Mouse (Mus musculus): ENCODE measurements at regions not wholly inside any gene's neighbourhood (a gene's known extent, or its start where the extent isn't known, plus 50 kb on each side); places are given as distances from the start of the nearest gene placed in this dataset.

DNA sequence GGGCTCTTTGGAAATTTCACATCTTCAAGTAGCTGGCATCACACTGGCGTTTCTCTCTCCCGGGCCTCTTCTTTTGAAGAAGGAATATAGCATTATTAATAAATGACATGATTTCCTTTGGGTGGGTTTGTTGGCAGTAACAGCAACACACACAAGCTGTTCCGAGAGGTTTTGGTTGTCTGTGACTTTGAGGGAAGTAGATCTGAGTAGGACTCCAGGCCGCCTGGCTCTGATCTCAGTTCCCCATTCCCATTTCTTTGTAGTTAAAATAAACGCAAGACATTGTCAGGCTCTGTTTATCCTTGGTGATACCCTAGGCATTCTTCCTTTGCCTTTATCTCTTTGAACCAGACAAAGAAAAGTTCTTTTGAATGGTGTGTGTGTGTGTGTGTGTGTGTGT lies 83.3 kb upstream of the Gm9887 start:
- Histone ChIP-seq H3K9ac (replicated peaks; ENCODE audit: low read depth, low read length) (no peak overlapping the region), H3K9me3 (ENCODE audit: control insufficient read depth, low read depth, low read length) (no peaks in the 10 kb centered on the region), H3K4me3 (ENCODE audit: low read depth, low read length) (no peak overlapping the region), H3K4me1 (ENCODE audit: control insufficient read depth, insufficient read depth, low read length) (peaks cover 16% of the 10 kb centered on the region), H3K36me3 (ENCODE audit: control insufficient read depth, insufficient read depth, low read length) (no peaks in the 10 kb centered on the region), H3K4me2 (replicated peaks; ENCODE audit: low read depth, low read length) (no peak overlapping the region), H3K27ac (ENCODE audit: low read length) (no peak overlapping the region), H3K27me3 (ENCODE audit: control insufficient read depth, insufficient read depth, low read length) (no peaks in the 10 kb centered on the region)
- ATAC-seq (ENCODE audit: insufficient number of reproducible peaks, insufficient read depth, low FRiP score, low read depth): no peak
- 63% methylated on average over 5 of the region's 5 CpGs for WGBS

- peaks cover 18% of the 10 kb centered on the region for H3K4me1 ChIP-seq (ENCODE audit: control insufficient read depth, insufficient read depth, low read length)
- no peaks in the 10 kb centered on the region for H3K27me3 ChIP-seq (ENCODE audit: control insufficient read depth, insufficient read depth, low read length)
- H3K27ac ChIP-seq (ENCODE audit: low read length): no peak overlapping the region
- H3K4me2 ChIP-seq (replicated peaks; ENCODE audit: low read depth, low read length): no peak overlapping the region
- H3K9me3 ChIP-seq (ENCODE audit: control insufficient read depth, low read depth, low read length): no peaks in the 10 kb centered on the region
- H3K9ac ChIP-seq (replicated peaks; ENCODE audit: low read depth, low read length): no peak overlapping the region
- H3K36me3 ChIP-seq (ENCODE audit: control insufficient read depth, insufficient read depth, low read length): no peaks in the 10 kb centered on the region
- 78% methylated on average over 6 of the region's 6 CpGs for WGBS
- H3K4me3 ChIP-seq (ENCODE audit: low read depth, low read length): no peak overlapping the region
- ATAC-seq (ENCODE audit: insufficient number of reproducible peaks, insufficient read depth, low FRiP score, low read depth): no peak
Observed at GRCm38 (mm10) chr12:69453544-69453943, 81.3 kb upstream of the Gm9887 start.

DNA sequence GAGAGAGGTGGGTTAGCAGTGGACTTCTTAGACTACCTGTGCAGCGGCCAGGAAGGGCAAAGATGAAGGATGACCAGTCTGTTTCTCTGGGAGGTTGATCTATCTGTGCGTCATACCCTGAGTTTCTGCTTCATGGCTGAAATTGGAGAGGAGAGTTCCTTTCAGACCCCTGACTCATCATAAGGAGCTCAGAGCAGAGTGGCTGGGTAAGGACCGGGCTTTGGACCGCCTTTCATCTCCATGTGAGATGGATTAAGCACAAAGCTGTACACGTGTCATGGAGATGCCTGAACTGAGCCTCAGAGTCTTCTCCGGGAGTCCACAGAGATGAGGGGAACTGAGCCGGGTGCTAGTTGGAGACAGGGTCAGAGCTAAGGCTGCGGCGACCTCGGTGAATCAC lies 80.7 kb upstream of the Gm9887 start:
- Histone ChIP-seq H3K36me3 (ENCODE audit: control insufficient read depth, insufficient read depth, low read length) (no peaks in the 10 kb centered on the region), H3K4me2 (replicated peaks; ENCODE audit: low read depth, low read length) (no peak overlapping the region), H3K4me1 (ENCODE audit: control insufficient read depth, insufficient read depth, low read length) (peaks cover 18% of the 10 kb centered on the region), H3K9me3 (ENCODE audit: control insufficient read depth, low read depth, low read length) (no peaks in the 10 kb centered on the region), H3K4me3 (ENCODE audit: low read depth, low read length) (no peak overlapping the region), H3K27me3 (ENCODE audit: control insufficient read depth, insufficient read depth, low read length) (no peaks in the 10 kb centered on the region), H3K9ac (replicated peaks; ENCODE audit: low read depth, low read length) (no peak overlapping the region), H3K27ac (ENCODE audit: low read length) (no peak overlapping the region)
- no peak for ATAC-seq (ENCODE audit: insufficient number of reproducible peaks, insufficient read depth, low FRiP score, low read depth)
- 87% methylated on average over 10 of the region's 10 CpGs for WGBS

DNA sequence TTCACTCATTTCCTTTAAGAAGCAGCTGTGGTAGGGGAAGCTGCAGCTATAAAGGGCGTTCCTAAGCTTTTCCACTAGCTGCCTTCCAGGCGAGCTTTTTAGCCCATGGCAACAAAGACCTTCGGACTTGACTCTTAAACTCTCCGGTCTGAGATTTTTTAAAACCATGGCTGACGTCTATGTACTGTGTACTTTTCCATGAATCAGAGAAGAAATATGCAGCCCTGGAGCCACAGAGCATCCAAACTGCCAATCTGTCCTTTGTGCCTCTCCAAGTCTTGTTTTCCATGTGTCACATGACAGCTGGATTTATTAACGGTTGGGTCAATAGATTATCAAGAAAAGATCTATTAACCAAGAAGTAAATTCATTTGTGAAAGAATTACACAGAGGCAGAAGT lies 78.9 kb upstream of the Gm9887 start:
- Histone ChIP-seq H3K4me2 (replicated peaks; ENCODE audit: low read depth, low read length) (no peak overlapping the region), H3K4me1 (ENCODE audit: control insufficient read depth, insufficient read depth, low read length) (peaks cover 34% of the 10 kb centered on the region; the same call in 1 of the 2 replicates), H3K27me3 (ENCODE audit: control insufficient read depth, insufficient read depth, low read length) (no peaks in the 10 kb centered on the region), H3K9ac (replicated peaks; ENCODE audit: low read depth, low read length) (no peak overlapping the region), H3K4me3 (ENCODE audit: low read depth, low read length) (no peak overlapping the region), H3K36me3 (ENCODE audit: control insufficient read depth, insufficient read depth, low read length) (no peaks in the 10 kb centered on the region), H3K9me3 (ENCODE audit: control insufficient read depth, low read depth, low read length) (no peaks in the 10 kb centered on the region), H3K27ac (ENCODE audit: low read length) (peak overlapping the region; percentile 7; the same call in 1 of the 2 replicates)
- WGBS: 23% methylated on average over 6 of the region's 6 CpGs
- ATAC-seq (ENCODE audit: insufficient number of reproducible peaks, insufficient read depth, low FRiP score, low read depth): peak; percentile 40; the same call in 1 of the 2 replicates

GRCm38 (mm10) chr12:69447962-69448767 lies 75.9 kb upstream of the Gm9887 start:
- no peak overlapping the region for H3K9ac ChIP-seq (replicated peaks; ENCODE audit: low read depth, low read length)
- ATAC-seq (ENCODE audit: insufficient number of reproducible peaks, insufficient read depth, low FRiP score, low read depth): peak; percentile 10; the same call in 1 of the 2 replicates
- WGBS: 34% methylated on average over 14 of the region's 14 CpGs

GRCm38 (mm10) chr12:69447322-69447827 lies 75.1 kb upstream of the Gm9887 start:
- H3K9ac ChIP-seq (replicated peaks; ENCODE audit: low read depth, low read length): no peak overlapping the region
- WGBS: 25% methylated on average over 9 of the region's 9 CpGs
- peak overlapping the region; percentile 10 for H3K4me3 ChIP-seq (ENCODE audit: low read depth, low read length)

More at GRCm38 (mm10) chr12:69447962-69448767, 75.9 kb upstream of the Gm9887 start:
- Histone ChIP-seq H3K36me3 (ENCODE audit: control insufficient read depth, insufficient read depth, low read length) (no peaks in the 10 kb centered on the region), H3K9me3 (ENCODE audit: control insufficient read depth, low read depth, low read length) (peaks cover 2% of the 10 kb centered on the region; the same call in 1 of the 2 replicates), H3K4me3 (ENCODE audit: low read depth, low read length) (no peak overlapping the region), H3K4me2 (replicated peaks; ENCODE audit: low read depth, low read length) (peak overlapping the region; percentile 36), H3K27ac (ENCODE audit: low read length) (peak overlapping the region; percentile 89), H3K27me3 (ENCODE audit: control insufficient read depth, insufficient read depth, low read length) (no peaks in the 10 kb centered on the region), H3K4me1 (ENCODE audit: control insufficient read depth, insufficient read depth, low read length) (peaks cover 36% of the 10 kb centered on the region; the same call in 1 of the 2 replicates)

DNA sequence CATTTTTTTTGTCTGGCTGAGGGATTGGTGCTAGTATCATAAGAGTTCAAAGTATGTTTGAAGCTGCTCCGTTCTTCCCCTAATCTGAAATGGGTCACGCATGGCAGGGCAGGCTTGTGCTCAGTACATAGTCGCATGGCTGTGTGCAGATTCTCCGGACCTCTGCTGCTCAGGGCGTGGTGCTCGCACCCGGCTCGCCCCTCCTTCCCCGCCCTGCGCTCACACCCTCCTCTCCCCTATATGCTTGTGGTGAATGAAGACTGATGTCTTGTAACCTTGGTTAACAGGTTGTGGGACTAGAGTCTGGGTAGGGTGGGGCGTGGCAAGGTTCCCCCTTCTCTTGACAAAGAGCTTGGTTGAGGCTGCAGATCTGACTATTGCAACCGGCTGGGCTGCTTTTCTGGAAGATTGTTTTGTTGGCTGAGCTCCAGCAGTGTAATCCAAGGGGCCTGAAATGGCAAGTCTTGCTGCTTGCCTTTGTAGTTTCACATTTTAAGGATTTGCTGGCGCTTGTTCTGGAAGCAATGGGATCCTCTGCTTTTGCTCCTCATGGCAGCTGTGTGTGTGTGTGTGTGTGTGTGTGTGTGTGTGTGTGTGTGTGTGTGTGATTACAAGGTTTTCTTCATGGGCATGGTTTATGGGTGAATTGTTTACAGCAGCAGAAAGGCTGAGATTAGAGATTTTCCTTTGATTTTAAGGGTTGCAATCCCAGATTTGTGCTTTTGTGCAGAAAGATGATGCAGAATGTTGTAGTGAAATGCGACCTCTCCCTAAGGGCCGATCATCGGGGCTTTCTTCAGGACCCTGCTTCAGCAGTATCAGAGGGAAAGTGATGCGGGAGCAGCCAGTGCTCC lies 74.4 kb upstream of the Gm9887 start:
- H3K27me3 ChIP-seq (ENCODE audit: control insufficient read depth, insufficient read depth, low read length): no peaks in the 10 kb centered on the region
- peak overlapping the region; percentile 31 for H3K4me2 ChIP-seq (replicated peaks; ENCODE audit: low read depth, low read length)
- H3K36me3 ChIP-seq (ENCODE audit: control insufficient read depth, insufficient read depth, low read length): no peaks in the 10 kb centered on the region
- peak overlapping the region; percentile 89 for H3K27ac ChIP-seq (ENCODE audit: low read length)
- peak overlapping the region; percentile 30 for H3K9ac ChIP-seq (replicated peaks; ENCODE audit: low read depth, low read length)
- peaks cover 2% of the 10 kb centered on the region; the same call in 1 of the 2 replicates for H3K9me3 ChIP-seq (ENCODE audit: control insufficient read depth, low read depth, low read length)
- peaks cover 36% of the 10 kb centered on the region; the same call in 1 of the 2 replicates for H3K4me1 ChIP-seq (ENCODE audit: control insufficient read depth, insufficient read depth, low read length)
- peak; percentile 87 for ATAC-seq (ENCODE audit: insufficient number of reproducible peaks, insufficient read depth, low FRiP score, low read depth)
- 10% methylated on average over 17 of the region's 17 CpGs for WGBS
- peak overlapping the region; percentile 10 for H3K4me3 ChIP-seq (ENCODE audit: low read depth, low read length)

More at GRCm38 (mm10) chr12:69447322-69447827, 75.1 kb upstream of the Gm9887 start:
- Histone ChIP-seq H3K9me3 (ENCODE audit: control insufficient read depth, low read depth, low read length) (peaks cover 2% of the 10 kb centered on the region; the same call in 1 of the 2 replicates), H3K4me1 (ENCODE audit: control insufficient read depth, insufficient read depth, low read length) (peaks cover 36% of the 10 kb centered on the region; the same call in 1 of the 2 replicates), H3K27ac (ENCODE audit: low read length) (peak overlapping the region; percentile 89), H3K36me3 (ENCODE audit: control insufficient read depth, insufficient read depth, low read length) (no peaks in the 10 kb centered on the region), H3K4me2 (replicated peaks; ENCODE audit: low read depth, low read length) (peak overlapping the region; percentile 31), H3K27me3 (ENCODE audit: control insufficient read depth, insufficient read depth, low read length) (no peaks in the 10 kb centered on the region)
- no peak for ATAC-seq (ENCODE audit: insufficient number of reproducible peaks, insufficient read depth, low FRiP score, low read depth)

DNA sequence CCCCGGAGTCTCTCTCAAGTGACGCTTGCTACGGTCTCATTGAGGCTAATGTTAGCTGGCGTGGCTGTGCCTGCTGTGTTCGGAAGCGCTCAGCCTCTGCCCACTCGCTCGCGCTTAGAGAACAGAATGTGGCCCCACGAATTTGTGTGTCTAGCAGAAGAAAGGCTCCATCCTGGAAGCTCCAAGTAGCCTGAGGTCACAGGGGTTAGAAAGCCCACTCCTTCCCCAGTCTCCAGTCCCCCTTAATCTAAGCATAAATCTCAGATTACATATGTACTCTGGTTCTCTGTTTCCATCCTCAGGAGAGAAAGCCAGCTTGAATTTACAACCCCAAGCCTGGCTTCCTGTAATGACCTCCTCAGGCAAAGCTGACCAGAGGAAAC lies 73.8 kb upstream of the Gm9887 start:
- Histone ChIP-seq H3K4me1 (ENCODE audit: control insufficient read depth, insufficient read depth, low read length) (peaks cover 32% of the 10 kb centered on the region; the same call in 1 of the 2 replicates), H3K27ac (ENCODE audit: low read length) (peak overlapping the region; percentile 89), H3K4me2 (replicated peaks; ENCODE audit: low read depth, low read length) (peak overlapping the region; percentile 31), H3K36me3 (ENCODE audit: control insufficient read depth, insufficient read depth, low read length) (no peaks in the 10 kb centered on the region), H3K9me3 (ENCODE audit: control insufficient read depth, low read depth, low read length) (peaks cover 2% of the 10 kb centered on the region; the same call in 1 of the 2 replicates), H3K4me3 (ENCODE audit: low read depth, low read length) (peak overlapping the region; percentile 2; the same call in 1 of the 2 replicates), H3K27me3 (ENCODE audit: control insufficient read depth, insufficient read depth, low read length) (no peaks in the 10 kb centered on the region), H3K9ac (replicated peaks; ENCODE audit: low read depth, low read length) (peak overlapping the region; percentile 30)
- ATAC-seq (ENCODE audit: insufficient number of reproducible peaks, insufficient read depth, low FRiP score, low read depth): peak; percentile 4; the same call in 1 of the 2 replicates
- WGBS: 35% methylated on average over 10 of the region's 10 CpGs

Measured in stomach, embryonic 14.5 days (tissue).